Mouse (Mus musculus) liver, adult 2 months (tissue): Measurements from ENCODE around the gene Itgav.

Experiments
- CTCF ChIP-seq: fragments of 200-500 bp; IDR thresholded peaks from 2 replicates; pipeline ENCODE4 v1.5.1; 2011; ENCODE audit warnings: low read depth, low read length, control low read depth
- POLR2A ChIP-seq: fragments of 200-500 bp; IDR thresholded peaks from 2 replicates; pipeline ENCODE4 v1.6.1; 2011; ENCODE audit warnings: low read length, control low read depth; ENCODE audit not compliant: insufficient read depth; ENCODE audit errors: extremely low read depth

DNA sequence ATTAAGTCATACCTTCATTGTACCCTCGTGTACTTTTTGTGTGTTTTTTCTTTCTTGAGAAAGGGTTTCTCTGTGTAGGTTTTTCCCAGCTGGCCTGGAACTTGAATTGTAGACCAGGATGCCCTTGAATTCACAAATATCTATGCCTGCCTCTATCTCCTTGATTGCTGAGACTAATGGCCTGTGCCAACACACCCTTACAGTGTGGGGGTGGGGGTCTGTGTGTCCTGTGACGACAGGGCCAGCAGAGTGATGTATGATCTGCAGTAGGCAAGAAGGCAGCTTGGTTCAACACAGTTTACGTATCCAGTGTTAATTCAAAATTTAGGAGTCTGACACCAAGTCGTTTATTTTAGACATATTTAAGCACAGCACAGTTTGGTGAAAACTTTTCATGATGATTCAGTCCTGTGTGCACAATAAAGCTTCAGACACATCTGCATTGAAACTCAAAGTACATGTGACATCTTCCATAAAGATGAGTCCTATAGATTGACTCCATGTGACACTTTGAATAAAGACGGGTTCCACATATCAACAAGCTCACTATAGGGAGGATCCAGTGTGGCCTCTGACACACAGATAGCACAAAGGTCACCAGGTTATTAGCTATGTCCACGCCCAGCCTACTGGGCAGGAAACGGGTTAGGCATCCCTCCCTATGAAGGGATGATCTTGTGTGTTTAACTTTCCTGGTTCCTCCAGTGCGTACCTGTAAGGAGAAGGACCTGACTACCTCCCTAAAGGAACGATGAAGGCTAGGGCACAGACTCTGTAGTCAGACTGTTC lies 40.3 kb upstream of the Itgav start:
- TF ChIP-seq CTCF, result no peak
- TF ChIP-seq POLR2A, result no peak
